Mouse (Mus musculus) cerebellum, postnatal 10 days (tissue): ENCODE measurements at regions not wholly inside any gene's neighbourhood (a gene's known extent, or its start where the extent isn't known, plus 50 kb on each side); places are given as distances from the start of the nearest gene placed in this dataset.

ENCODE experiments used
- DNase-seq, 2 experiments: peaks; one replicate each; pipeline ENCODE4 v3.0.0; 2021; ENCODE audit warnings: mixed read lengths in 2 of 2

DNA sequence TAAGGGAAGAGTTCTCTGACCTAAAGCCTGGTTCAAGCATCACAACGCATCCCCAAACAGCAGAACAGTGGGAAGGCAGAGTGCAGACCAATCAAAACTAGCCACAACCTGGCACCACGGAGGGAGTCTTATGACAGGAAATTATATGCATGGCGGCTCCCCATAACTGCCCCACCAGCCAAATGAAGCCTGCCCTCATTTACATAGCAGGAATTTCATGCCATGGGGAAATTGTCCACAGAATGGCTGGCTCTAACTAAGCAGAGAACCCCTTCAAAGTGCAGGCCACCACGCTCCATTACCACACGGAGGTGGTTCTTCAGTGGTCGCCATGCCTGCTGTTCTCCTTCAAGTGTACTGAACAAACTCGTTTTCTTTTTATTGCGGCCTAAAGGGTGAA is 126.3 kb upstream of the Zc3h12c start:
- DNase-seq: peak; percentile 14 to 42

- no peak for DNase-seq
Measured at GRCm38 (mm10) chr9:52289069-52289468, 120.7 kb upstream of the Zc3h12c start.

DNA sequence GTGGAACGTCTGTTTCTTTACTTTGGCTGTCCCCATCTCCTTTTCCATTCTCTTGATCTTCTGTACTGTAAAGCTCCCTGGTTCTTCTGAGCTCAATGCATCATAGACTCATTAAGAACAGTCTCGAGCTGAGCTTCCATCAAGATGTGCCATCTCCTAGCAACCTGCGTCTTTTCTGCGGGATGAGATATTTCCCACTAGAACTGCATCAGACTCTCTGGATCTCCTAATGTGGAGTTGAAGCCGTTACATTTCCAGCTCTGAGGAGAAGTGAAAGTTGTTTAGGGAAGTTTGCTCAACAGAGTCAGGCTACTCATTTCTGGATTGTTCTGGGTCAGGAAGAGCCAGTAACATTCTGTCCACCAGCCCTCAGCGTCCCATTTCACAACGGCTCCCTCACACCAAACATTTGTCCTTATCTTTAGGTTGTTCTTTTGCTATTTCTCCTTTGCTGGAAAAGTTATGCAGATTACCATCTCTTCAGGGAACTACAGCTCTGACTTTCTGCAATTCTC is 119.4 kb upstream of the Zc3h12c start:
- DNase-seq: no peak

- peak; percentile 76 to 83 for DNase-seq
Measured at GRCm38 (mm10) chr9:52287246-52287651, 118.9 kb upstream of the Zc3h12c start.

DNA sequence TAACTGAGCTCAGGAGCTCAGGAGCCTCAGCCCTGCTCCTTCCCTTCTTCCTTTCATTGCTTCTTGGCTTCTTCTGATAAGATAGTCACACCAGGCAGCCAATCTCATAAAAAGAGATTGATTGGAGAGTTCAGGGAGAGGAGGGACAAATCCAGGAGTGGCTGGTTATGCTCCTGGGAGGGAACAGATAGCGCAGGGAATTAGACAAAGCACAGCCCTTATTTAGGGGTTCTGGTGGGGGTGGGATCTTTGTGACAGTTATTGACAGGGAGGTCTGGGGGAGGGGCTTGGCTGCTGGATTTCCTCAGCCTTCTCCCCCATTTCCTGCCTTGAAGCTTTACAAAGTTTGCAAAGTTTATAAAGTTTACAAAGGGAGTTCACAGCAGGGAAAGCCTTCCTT is 117.7 kb upstream of the Zc3h12c start:
- DNase-seq: no peak

DNA sequence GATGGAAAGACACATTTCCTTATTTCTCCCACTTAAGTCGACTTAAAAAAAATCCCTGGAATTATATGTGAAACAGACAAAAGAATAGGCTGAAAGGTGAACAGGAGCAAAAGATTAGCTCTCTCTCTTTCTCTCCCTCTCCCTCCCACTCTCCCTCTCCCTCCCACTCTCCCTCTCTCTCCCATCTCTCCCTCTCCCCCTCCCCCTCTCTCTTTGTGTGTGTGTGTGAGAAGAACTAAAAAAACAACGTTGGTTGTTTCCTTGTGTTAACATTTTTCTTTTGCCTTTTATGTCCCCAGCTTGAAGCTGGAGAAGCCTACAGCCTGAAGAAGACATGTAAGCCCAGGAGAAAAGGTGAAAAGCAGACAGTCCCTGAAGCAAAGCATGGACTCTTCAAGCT is 115.2 kb upstream of the Zc3h12c start:
- DNase-seq: no peak

GRCm38 (mm10) chr9:52280995-52281394 is 112.6 kb upstream of the Zc3h12c start:
- DNase-seq: no peak

- DNase-seq: no peak
Measured at GRCm38 (mm10) chr9:52280556-52280955, 112.2 kb upstream of the Zc3h12c start.

GRCm38 (mm10) chr9:52278701-52279023 is 110.3 kb upstream of the Zc3h12c start:
- no peak for DNase-seq

DNA sequence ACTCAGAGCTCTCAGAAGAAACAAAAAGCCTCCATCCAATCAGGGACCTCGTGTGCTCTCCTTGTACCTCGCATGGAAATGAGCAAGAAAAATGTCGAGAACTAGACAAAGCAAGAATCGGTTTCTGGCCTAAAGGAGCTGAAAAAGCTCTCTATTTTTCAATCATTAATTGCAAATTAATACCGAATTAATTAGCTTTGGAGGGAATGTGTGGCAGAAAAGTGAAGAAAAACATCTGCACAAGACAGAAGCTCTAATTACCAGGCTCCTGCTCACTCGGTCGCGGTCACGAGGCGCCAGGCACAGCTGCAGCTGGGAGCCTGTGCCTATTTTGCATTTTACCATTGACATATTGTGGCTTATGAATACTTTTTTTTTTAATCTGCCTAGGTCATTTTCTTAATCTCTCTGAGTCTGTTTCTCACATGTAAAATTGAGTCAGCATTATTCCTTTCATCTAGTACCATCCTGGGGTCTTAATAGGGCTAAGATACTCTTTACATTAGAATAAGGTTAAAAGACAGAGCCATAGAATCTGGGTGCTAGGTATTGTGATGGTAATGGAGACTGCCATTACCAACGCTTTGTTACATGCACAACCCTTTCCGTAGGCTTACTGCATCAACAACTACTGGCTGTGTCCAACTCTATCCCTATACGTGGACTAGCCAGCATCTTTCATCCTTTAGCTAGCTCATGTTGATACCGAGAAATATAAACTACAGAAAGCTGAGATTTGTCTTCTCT is 109.8 kb upstream of the Zc3h12c start:
- DNase-seq: no peak

DNA sequence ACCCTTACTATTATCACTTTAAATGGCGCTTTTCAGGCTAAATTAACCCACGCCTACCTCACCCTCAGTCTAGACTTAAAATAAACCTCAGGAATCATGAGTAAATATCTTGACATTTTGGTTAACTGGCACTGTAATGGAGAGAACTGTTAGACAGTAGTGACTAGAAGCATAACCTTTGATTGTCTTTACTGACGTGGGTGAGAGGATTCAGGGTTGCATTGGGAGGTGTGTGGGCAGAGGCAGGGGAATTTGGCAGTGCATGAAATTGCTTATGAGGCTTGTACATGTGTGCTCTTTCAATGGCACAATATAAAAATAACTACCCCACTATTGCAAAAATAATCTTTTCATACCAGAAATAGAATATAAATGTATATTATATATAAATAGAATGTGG is 105.6 kb upstream of the Zc3h12c start:
- DNase-seq: no peak

DNA sequence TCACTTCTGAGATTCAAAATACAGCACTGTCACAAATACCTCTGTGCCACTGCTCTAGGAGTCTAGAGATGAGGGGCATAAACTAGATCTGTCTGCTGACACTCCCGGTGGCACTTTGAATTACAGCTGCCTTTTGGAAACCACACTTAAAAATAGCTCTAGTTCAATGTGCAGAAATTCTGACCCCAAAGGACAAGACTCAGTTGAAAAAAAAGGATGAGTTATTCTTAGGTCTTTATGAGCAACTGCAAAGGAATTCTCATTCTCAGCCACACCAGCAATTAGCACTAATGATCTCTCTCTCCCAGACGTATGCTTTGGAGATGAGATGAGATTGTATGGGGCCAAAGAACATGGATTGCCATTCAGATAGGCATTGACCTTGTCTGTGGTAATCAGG is 104.3 kb upstream of the Zc3h12c start:
- DNase-seq: no peak

DNA sequence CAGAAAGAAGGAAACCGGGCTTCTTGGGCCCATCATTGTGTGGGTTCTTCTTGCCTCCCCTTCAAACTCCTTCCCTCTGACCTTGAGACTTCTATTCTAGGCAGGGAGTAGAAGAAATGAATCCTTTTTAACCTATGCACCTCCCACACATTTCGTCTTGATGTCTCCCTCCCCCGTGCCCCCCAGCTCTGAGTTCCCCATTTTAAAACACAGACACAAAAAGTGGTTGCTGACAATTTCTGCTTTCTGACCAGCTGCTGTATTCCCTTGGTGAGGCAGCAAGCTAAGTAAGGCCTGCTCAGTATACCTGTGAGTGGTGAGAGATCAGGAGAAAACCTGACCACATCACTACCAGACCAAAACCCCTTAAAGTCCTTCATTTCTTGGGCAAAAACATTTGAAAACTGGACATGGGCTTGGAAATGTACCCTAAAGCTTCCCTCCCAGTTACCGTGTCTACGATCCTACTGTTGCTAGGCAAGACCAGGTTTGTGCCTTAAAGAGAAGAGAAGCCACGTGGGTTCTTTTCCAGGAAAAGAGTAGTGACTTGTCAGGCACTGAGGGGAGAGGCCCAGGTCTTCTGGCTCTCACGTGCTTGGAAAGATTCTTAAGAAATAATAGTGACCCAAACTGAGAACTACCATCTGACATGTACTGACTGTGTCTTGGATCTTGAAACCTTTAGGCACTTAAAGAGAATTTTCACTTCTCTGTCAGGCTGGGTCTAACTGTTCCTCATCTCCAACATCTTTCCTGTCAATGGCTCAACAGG is 103.2 kb upstream of the Zc3h12c start:
- DNase-seq: no peak

- DNase-seq: no peak
Measured at GRCm38 (mm10) chr9:52261538-52261937, 93.2 kb upstream of the Zc3h12c start.

- no peak for DNase-seq
Measured at GRCm38 (mm10) chr9:52259459-52259858, 91.1 kb upstream of the Zc3h12c start.

DNA sequence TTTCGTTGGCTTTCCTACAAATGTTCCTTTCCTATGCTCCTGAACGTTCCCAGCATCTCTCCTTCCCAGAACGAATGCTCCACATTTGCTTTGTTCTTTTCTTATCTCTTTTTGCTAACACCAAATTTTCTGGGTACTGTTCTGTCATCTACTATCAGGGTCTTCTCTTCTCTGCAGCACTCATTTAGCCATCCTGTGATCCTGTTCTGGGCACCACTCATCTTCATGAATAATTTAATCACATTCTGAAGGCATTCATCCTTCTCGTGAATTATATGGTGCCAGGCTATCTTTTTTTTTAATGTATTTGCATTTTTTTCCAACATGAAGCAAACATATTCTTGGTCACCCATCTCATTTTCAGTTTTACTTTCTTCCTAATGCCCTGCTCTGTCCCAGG is 87.3 kb upstream of the Zc3h12c start:
- no peak for DNase-seq

DNA sequence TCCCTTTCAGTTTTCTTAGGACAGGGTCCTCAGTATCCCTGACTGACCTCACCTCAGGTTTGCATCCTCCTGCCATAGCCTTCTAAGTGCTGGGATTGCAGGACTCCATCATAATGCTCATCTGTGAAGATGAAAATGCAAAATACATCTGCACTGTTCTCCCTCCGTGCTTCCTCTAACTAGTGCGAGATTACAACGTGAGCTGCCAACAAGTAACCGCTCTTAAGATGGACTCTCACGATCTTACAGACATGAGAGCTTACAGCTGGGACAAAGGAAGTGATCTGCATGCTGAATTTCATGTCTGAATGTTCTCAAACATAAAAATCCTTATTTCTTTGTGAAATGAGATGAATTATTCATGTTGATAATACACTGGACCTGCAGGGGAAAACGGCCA is 86.1 kb upstream of the Zc3h12c start:
- no peak for DNase-seq

DNA sequence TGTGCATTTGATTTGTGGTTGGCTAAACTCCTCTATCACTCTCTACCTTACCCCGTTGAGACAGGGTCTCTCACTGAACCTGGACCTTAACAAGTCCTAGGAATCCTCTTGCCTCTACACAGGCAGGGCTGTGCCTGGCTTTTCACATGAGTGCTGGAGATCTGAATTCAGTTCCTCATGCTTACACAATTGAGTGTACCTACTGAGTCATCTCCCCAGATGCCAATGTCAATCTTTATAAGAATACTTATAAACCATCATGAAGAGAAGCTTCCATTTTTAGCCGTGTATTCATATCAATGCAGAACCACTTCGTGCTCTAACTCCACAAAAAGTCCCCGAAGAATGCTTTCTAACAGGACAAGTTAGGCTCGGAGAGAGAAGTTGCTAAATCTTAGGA is 83.1 kb upstream of the Zc3h12c start:
- DNase-seq: no peak

GRCm38 (mm10) chr9:52246712-52247111 is 78.3 kb upstream of the Zc3h12c start:
- no peak for DNase-seq

DNA sequence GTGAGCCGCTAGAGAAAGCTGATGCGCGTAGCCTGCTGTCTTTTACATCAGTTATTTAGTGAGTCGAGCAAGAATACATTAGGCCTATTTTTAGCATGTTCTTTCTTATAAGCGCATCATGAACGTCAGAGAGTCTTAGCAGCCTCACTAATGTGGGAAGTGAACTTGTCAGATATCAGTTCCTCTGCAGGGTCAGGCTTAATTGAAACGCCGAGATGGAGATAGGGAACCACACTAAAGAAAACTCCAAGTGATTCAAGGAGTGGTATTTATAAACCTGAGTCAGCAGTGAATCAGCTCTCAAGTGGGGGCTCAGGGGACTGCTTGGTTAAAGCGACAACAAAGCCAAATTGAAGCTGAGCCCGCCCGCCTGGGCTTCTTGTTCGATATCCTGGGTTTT is 75.7 kb upstream of the Zc3h12c start:
- DNase-seq: no peak

DNA sequence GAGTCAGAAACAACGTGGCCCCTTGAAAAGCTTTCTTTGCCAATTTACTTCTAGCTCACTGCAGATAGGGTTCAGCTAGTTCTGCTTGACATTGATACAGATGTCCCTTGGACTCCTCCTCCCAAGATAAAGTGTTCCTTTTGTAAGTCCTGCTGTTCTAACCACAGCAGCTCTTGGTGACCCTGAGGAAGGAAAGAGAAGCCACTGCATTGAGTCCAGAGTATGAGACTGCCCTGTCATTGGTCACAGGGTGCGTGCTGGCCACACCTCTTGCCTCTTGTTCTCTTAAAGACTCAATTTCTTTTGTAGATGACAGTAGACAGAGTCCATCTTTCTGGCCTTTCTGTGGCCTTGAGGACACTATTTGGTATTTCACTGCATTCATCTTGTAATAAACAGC is 74.7 kb upstream of the Zc3h12c start:
- no peak for DNase-seq

DNA sequence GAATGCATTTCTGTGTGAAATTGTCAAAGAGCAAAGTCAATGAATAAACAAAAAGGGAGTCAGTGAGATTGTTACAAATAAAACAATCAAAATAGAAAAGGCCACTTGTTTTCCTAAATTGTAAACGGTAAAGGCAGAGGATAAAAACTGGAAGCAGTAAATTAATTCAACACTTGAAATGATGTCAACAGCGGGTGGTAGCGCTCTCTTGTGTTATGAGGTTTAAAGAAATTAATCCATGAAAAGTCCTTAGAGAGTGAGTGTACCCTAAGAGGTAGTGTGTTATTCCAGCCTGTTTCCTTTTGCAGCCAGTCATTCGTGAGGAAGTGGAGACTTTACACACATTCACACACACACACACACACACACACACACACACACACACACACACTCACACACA is 73.2 kb upstream of the Zc3h12c start:
- DNase-seq: no peak

- DNase-seq: no peak
Measured at GRCm38 (mm10) chr9:52240585-52241320, 72.4 kb upstream of the Zc3h12c start.

DNA sequence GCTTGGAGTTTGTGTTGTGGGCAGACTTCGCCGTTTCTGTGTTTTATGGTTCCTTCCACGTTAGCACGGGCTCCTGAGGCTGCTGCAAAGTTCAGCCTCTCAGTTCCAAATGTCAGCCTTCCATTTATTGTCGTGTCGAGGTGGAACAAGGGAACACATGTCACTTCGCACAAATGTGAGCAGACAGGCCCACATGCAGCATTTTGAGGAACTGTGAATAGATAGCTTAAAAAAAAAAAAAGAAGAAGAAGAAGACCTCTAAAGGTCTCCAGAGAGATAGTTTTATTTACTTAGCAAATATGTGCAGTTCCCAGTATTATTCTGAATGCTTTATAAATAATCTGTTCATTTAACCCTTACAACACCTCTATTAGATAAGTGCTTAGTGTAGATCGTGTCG is 66.4 kb upstream of the Zc3h12c start:
- no peak for DNase-seq
